ENCODE assay signal across 11 mouse cellular contexts in the genomic region with DNA sequence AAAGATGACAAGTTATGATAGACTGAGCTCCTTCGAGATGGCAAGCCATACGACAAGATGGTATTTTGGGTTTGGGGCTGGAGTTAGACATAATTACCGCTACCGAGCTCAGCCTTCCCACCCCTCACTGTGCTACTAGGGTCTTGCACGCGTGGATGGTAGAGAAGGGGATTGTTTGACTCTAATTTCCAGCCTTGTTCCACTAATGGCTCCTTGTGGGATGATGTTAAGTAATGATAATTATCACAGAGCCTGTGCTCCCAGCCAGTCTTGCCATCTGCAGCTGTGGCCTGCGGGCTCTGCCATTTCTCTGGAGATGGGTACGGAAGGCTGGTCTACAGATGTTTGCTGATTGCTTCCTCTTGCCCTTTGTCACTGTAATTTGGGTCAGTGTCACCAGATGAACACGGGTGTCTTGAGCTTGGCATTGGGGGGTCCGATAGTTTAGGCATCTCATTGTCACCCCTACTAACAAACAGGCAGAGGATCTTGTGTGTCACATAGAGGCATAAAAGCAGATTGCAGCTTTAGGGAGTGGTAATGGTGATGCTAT.
"Had no signal": no experiment of that assay in that cellular context is flagged by ENCODE, and none has a peak within 500 bp of the region (broad histone marks: within the 10 kb centered on the region; RNA-seq: fewer than 3 reads in every experiment).

No protein-coding gene starts in this region.

- H3K27me3 ChIP-seq: kidney, embryonic 15.5 days; liver, embryonic 15.5 days; midbrain, embryonic 13.5 days had no signal

- H3K9ac ChIP-seq: kidney, embryonic 15.5 days; liver, embryonic 15.5 days; midbrain, embryonic 13.5 days had no signal

- H3K4me1 ChIP-seq: kidney, embryonic 15.5 days; liver, embryonic 15.5 days had no signal

- H3K9me3 ChIP-seq: kidney, embryonic 15.5 days; limb, embryonic 10.5 days; liver, embryonic 15.5 days; midbrain, embryonic 13.5 days had no signal

- H3K27ac ChIP-seq: kidney, embryonic 15.5 days; limb, embryonic 10.5 days; liver, embryonic 15.5 days; midbrain, embryonic 13.5 days; stomach, postnatal 0 days had no signal

- H3K4me2 ChIP-seq: kidney, embryonic 15.5 days; liver, embryonic 11.5 days; liver, embryonic 15.5 days; midbrain, embryonic 13.5 days had no signal

- DNase-seq: kidney, postnatal 14 days; lung, adult 2 months; lung, postnatal 36 days; thymus, postnatal 14 days had no signal

- H3K4me3 ChIP-seq: kidney, embryonic 15.5 days; limb, embryonic 10.5 days; liver, embryonic 15.5 days; midbrain, embryonic 13.5 days had no signal

- H3K36me3 ChIP-seq: kidney, embryonic 15.5 days; limb, embryonic 10.5 days; liver, embryonic 15.5 days; midbrain, embryonic 13.5 days had no signal

- ATAC-seq: lung, postnatal 0 days; midbrain, embryonic 13.5 days had no signal
